Mouse (Mus musculus): ENCODE measurements at regions not wholly inside any gene's neighbourhood (a gene's known extent, or its start where the extent isn't known, plus 50 kb on each side); places are given as distances from the start of the nearest gene placed in this dataset.
"Not testable (repeated sequence)": the region's sequence is repeated elsewhere in the genome, so short reads cannot be mapped to it uniquely, and the experiment has no call there.

GRCm38 (mm10) chr6:37645551-37645950 is 115.6 kb downstream of the Akr1d1 start:
- Histone ChIP-seq H3K4me1 (ENCODE audit: control insufficient read depth, insufficient read depth, low read length) (peaks cover 17% of the 10 kb centered on the region; the same call in 1 of the 2 replicates), H3K4me2 (ENCODE audit: low read length) (no peak overlapping the region), H3K4me3 (replicated peaks; ENCODE audit: low read depth, low read length) (no peak overlapping the region), H3K27ac (replicated peaks; ENCODE audit: low read depth, low read length) (peak overlapping the region; percentile 64), H3K9me3 (ENCODE audit: control insufficient read depth, low read length) (no peaks in the 10 kb centered on the region), H3K27me3 (ENCODE audit: control insufficient read depth, insufficient read depth, low read length) (no peaks in the 10 kb centered on the region), H3K36me3 (ENCODE audit: control insufficient read depth, insufficient read depth, low read length) (no peaks in the 10 kb centered on the region), H3K9ac (replicated peaks; ENCODE audit: low read length) (no peak overlapping the region)
- ATAC-seq (ENCODE audit: low FRiP score, low TSS enrichment) (no peak), DNase-seq (peak; percentile 57)
- 62% methylated on average over 14 of the region's 14 CpGs for WGBS

- not testable (repeated sequence) for H3K9ac ChIP-seq (replicated peaks; ENCODE audit: low read length); H3K4me3 ChIP-seq (replicated peaks; ENCODE audit: low read depth, low read length); H3K27ac ChIP-seq (replicated peaks; ENCODE audit: low read depth, low read length); H3K36me3 ChIP-seq (ENCODE audit: control insufficient read depth, insufficient read depth, low read length); H3K4me1 ChIP-seq (ENCODE audit: control insufficient read depth, insufficient read depth, low read length); H3K9me3 ChIP-seq (ENCODE audit: control insufficient read depth, low read length); H3K4me2 ChIP-seq (ENCODE audit: low read length); H3K27me3 ChIP-seq (ENCODE audit: control insufficient read depth, insufficient read depth, low read length); DNase-seq; ATAC-seq (ENCODE audit: low FRiP score, low TSS enrichment)
- 88% methylated on average over 3 of the region's 3 CpGs for WGBS
These were observed 127.3 kb downstream of the Akr1d1 start for GRCm38 (mm10) chr6:37657300-37657699.

- Histone ChIP-seq H3K4me1 (ENCODE audit: control insufficient read depth, insufficient read depth, low read length) (0 out of 2 replicates have a peak, but pooled peaks cover 6% of the 10 kb centered on the region), H3K9ac (replicated peaks; ENCODE audit: low read length) (no peak overlapping the region), H3K36me3 (ENCODE audit: control insufficient read depth, insufficient read depth, low read length) (no peaks in the 10 kb centered on the region), H3K27ac (replicated peaks; ENCODE audit: low read depth, low read length) (no peak overlapping the region), H3K4me3 (replicated peaks; ENCODE audit: low read depth, low read length) (no peak overlapping the region), H3K4me2 (ENCODE audit: low read length) (no peak overlapping the region), H3K9me3 (ENCODE audit: control insufficient read depth, low read length) (no peaks in the 10 kb centered on the region), H3K27me3 (ENCODE audit: control insufficient read depth, insufficient read depth, low read length) (no peaks in the 10 kb centered on the region)
- ATAC-seq (ENCODE audit: low FRiP score, low TSS enrichment) (no peak), DNase-seq (peak; percentile 60)
- WGBS = 13% methylated on average over 6 of the region's 6 CpGs
These were observed 128.2 kb downstream of the Akr1d1 start for GRCm38 (mm10) chr6:37658021-37658650.

GRCm38 (mm10) chr6:37662747-37663146 is 132.8 kb downstream of the Akr1d1 start:
- ATAC-seq (ENCODE audit: low FRiP score, low TSS enrichment) (no peak), DNase-seq (no peak)
- no peaks in the 10 kb centered on the region for H3K9me3 ChIP-seq (ENCODE audit: control insufficient read depth, low read length)
- whole genome bisulfite sequencing = 74% methylated on average over 2 of the region's 2 CpGs
- no peak overlapping the region for H3K9ac ChIP-seq (replicated peaks; ENCODE audit: low read length)
- no peak overlapping the region for H3K4me3 ChIP-seq (replicated peaks; ENCODE audit: low read depth, low read length)
- no peak overlapping the region for H3K27ac ChIP-seq (replicated peaks; ENCODE audit: low read depth, low read length)
- 0 out of 2 replicates have a peak, but pooled peaks cover 6% of the 10 kb centered on the region for H3K4me1 ChIP-seq (ENCODE audit: control insufficient read depth, insufficient read depth, low read length)
- no peaks in the 10 kb centered on the region for H3K27me3 ChIP-seq (ENCODE audit: control insufficient read depth, insufficient read depth, low read length)
- no peak overlapping the region for H3K4me2 ChIP-seq (ENCODE audit: low read length)
- H3K36me3 ChIP-seq (ENCODE audit: control insufficient read depth, insufficient read depth, low read length) = no peaks in the 10 kb centered on the region

GRCm38 (mm10) chr6:37665576-37665975 is 135.6 kb downstream of the Akr1d1 start:
- Histone ChIP-seq H3K4me3 (replicated peaks; ENCODE audit: low read depth, low read length) (no peak overlapping the region), H3K9me3 (ENCODE audit: control insufficient read depth, low read length) (no peaks in the 10 kb centered on the region), H3K4me1 (ENCODE audit: control insufficient read depth, insufficient read depth, low read length) (no peaks in the 10 kb centered on the region), H3K4me2 (ENCODE audit: low read length) (no peak overlapping the region), H3K27me3 (ENCODE audit: control insufficient read depth, insufficient read depth, low read length) (no peaks in the 10 kb centered on the region), H3K9ac (replicated peaks; ENCODE audit: low read length) (no peak overlapping the region), H3K36me3 (ENCODE audit: control insufficient read depth, insufficient read depth, low read length) (no peaks in the 10 kb centered on the region), H3K27ac (replicated peaks; ENCODE audit: low read depth, low read length) (no peak overlapping the region)
- DNase-seq (no peak), ATAC-seq (ENCODE audit: low FRiP score, low TSS enrichment) (no peak)
- WGBS = 92% methylated on average over 5 of the region's 5 CpGs

- no peak for DNase-seq
- Histone ChIP-seq H3K9me3 (ENCODE audit: control insufficient read depth, low read length) (no peaks in the 10 kb centered on the region), H3K4me2 (ENCODE audit: low read length) (no peak overlapping the region), H3K4me1 (ENCODE audit: control insufficient read depth, insufficient read depth, low read length) (no peaks in the 10 kb centered on the region), H3K36me3 (ENCODE audit: control insufficient read depth, insufficient read depth, low read length) (no peaks in the 10 kb centered on the region), H3K9ac (replicated peaks; ENCODE audit: low read length) (no peak overlapping the region), H3K27ac (replicated peaks; ENCODE audit: low read depth, low read length) (no peak overlapping the region), H3K4me3 (replicated peaks; ENCODE audit: low read depth, low read length) (no peak overlapping the region), H3K27me3 (ENCODE audit: control insufficient read depth, insufficient read depth, low read length) (no peaks in the 10 kb centered on the region)
- WGBS = 63% methylated on average over 2 of the region's 2 CpGs
- ATAC-seq (ENCODE audit: low FRiP score, low TSS enrichment) = no peak
These were observed 139.4 kb downstream of the Akr1d1 start for GRCm38 (mm10) chr6:37669407-37669806.

- H3K27ac ChIP-seq (replicated peaks; ENCODE audit: low read depth, low read length) = no peak overlapping the region
- DNase-seq (no peak), ATAC-seq (ENCODE audit: low FRiP score, low TSS enrichment) (no peak)
- H3K4me1 ChIP-seq (ENCODE audit: control insufficient read depth, insufficient read depth, low read length) = no peaks in the 10 kb centered on the region
- WGBS = 90% methylated on average over 3 of the region's 3 CpGs
- no peaks in the 10 kb centered on the region for H3K9me3 ChIP-seq (ENCODE audit: control insufficient read depth, low read length)
- H3K36me3 ChIP-seq (ENCODE audit: control insufficient read depth, insufficient read depth, low read length) = no peaks in the 10 kb centered on the region
- H3K9ac ChIP-seq (replicated peaks; ENCODE audit: low read length) = no peak overlapping the region
- no peak overlapping the region for H3K4me2 ChIP-seq (ENCODE audit: low read length)
- no peaks in the 10 kb centered on the region for H3K27me3 ChIP-seq (ENCODE audit: control insufficient read depth, insufficient read depth, low read length)
- H3K4me3 ChIP-seq (replicated peaks; ENCODE audit: low read depth, low read length) = no peak overlapping the region
These were observed 140.7 kb downstream of the Akr1d1 start for GRCm38 (mm10) chr6:37670701-37671100.

- H3K4me3 ChIP-seq (replicated peaks; ENCODE audit: low read depth, low read length) = no peak overlapping the region
- no peak for ATAC-seq (ENCODE audit: low FRiP score, low TSS enrichment)
- no peak overlapping the region for H3K9ac ChIP-seq (replicated peaks; ENCODE audit: low read length)
- 0 out of 2 replicates have a peak, but pooled peaks cover 3% of the 10 kb centered on the region for H3K9me3 ChIP-seq (ENCODE audit: control insufficient read depth, low read length)
- WGBS = 80% methylated on average over 3 of the region's 3 CpGs
- no peaks in the 10 kb centered on the region for H3K36me3 ChIP-seq (ENCODE audit: control insufficient read depth, insufficient read depth, low read length)
- no peak for DNase-seq
- H3K4me2 ChIP-seq (ENCODE audit: low read length) = no peak overlapping the region
- H3K27ac ChIP-seq (replicated peaks; ENCODE audit: low read depth, low read length) = no peak overlapping the region
- no peaks in the 10 kb centered on the region for H3K4me1 ChIP-seq (ENCODE audit: control insufficient read depth, insufficient read depth, low read length)
- H3K27me3 ChIP-seq (ENCODE audit: control insufficient read depth, insufficient read depth, low read length) = no peaks in the 10 kb centered on the region
These were observed 149.9 kb downstream of the Akr1d1 start for GRCm38 (mm10) chr6:37679871-37680270.

GRCm38 (mm10) chr6:37681331-37681730 is 151.4 kb downstream of the Akr1d1 start:
- H3K4me3 ChIP-seq (replicated peaks; ENCODE audit: low read depth, low read length); H3K9ac ChIP-seq (replicated peaks; ENCODE audit: low read length); H3K27ac ChIP-seq (replicated peaks; ENCODE audit: low read depth, low read length); H3K4me1 ChIP-seq (ENCODE audit: control insufficient read depth, insufficient read depth, low read length); H3K36me3 ChIP-seq (ENCODE audit: control insufficient read depth, insufficient read depth, low read length); H3K4me2 ChIP-seq (ENCODE audit: low read length); ATAC-seq (ENCODE audit: low FRiP score, low TSS enrichment); H3K9me3 ChIP-seq (ENCODE audit: control insufficient read depth, low read length); H3K27me3 ChIP-seq (ENCODE audit: control insufficient read depth, insufficient read depth, low read length); DNase-seq: not testable (repeated sequence)
- 92% methylated on average over 2 of the region's 2 CpGs for WGBS

Data from midbrain, embryonic 14.5 days (tissue).